ENCODE assay signal across 37 mouse cellular contexts in the genomic region with DNA sequence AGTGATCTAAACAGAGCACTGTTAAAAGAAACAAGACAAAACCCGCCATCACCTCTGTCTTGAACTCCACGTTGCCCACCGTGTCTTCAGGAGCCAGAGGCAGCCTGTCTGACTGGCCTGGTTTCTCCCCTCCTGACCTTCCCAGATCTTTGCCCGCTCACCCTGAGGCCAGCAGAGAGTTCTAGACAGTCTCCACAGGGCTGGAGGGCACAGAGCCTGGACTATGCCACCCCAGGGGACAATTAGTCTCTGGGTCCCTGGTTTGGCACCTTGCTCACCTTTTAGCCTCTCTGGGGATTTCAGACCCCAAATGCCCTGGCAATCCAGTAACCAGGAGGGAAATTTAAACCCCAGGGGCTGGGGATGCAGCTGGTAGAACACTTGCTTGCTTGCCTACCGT. TPM values are rescaled to one million over a fixed set of nuclear protein-coding genes. Genes with fewer than 3 reads are reported as not detected.
A peak's percentile ranks its signal among the peaks of the same experiment; 100 is the strongest.
DNase-seq lines count a peak whose midpoint lies in the region; ATAC-seq and TF ChIP-seq lines count a peak whose summit lies in the region.
"Had no signal": no experiment of that assay in that cellular context is flagged by ENCODE, and none has a peak within 500 bp of the region (broad histone marks: within the 10 kb centered on the region; RNA-seq: fewer than 3 reads in every experiment).

No protein-coding gene starts in this region.

- peak; percentile 58 to 62 for DNase-seq in kidney, adult 8-10 months
- peak; percentile 62 to 63 for DNase-seq in kidney, postnatal 36 days
- DNase-seq in lung, adult 2 months = no peak
- DNase-seq in adrenal gland, postnatal 4 days (ENCODE audit: low spot score in 2 of 2) = no peak
- DNase-seq: adrenal gland, postnatal 25 days; cerebellum, adult 2 months; cerebellum, postnatal 25 days; gastrocnemius, postnatal 10 days; lung, postnatal 4 days; retina, postnatal 1 day; right cerebral cortex, postnatal 25 days; spleen, adult 18-20 months; thymus, postnatal 25 days had no signal

- WGBS in kidney, embryonic 14.5 days = 73% methylated on average over 5 of the region's 5 CpGs
- WGBS in intestine, embryonic 16.5 days = 76% methylated on average over 5 of the region's 5 CpGs
- WGBS in liver, embryonic 16.5 days (ENCODE audit: insufficient replicate concordance) = 73% methylated on average over 5 of the region's 5 CpGs
- 81% methylated on average over 5 of the region's 5 CpGs for WGBS in lung, adult 2 months

- no peak overlapping the region for H3K4me2 ChIP-seq in kidney, embryonic 14.5 days (replicated peaks; ENCODE audit: low read depth, low read length)
- H3K4me2 ChIP-seq in intestine, embryonic 16.5 days (ENCODE audit: low read depth, low read length) = 0 out of 2 replicates have a peak overlapping the region, but pooled peaks have one; percentile 35
- 0 out of 2 replicates have a peak overlapping the region, but pooled peaks have one; percentile 4 for H3K4me2 ChIP-seq in liver, embryonic 16.5 days (ENCODE audit: low read depth, low read length)
- H3K4me2 ChIP-seq: forebrain, embryonic 13.5 days; heart, embryonic 15.5 days; midbrain, embryonic 12.5 days; neural tube, embryonic 15.5 days had no signal

- no peak for TF ChIP-seq CTCF in lung, adult 2 months (IDR thresholded peaks at IDR 0.05; ENCODE audit: insufficient read depth, low read length)

- H3K9me3 ChIP-seq in kidney, embryonic 14.5 days (ENCODE audit: control insufficient read depth, low read length) = 0 out of 2 replicates have a peak, but pooled peaks cover 3% of the 10 kb centered on the region
- no peaks in the 10 kb centered on the region for H3K9me3 ChIP-seq in intestine, embryonic 16.5 days (ENCODE audit: control insufficient read depth, low read length)
- no peaks in the 10 kb centered on the region for H3K9me3 ChIP-seq in liver, embryonic 16.5 days (replicated peaks; ENCODE audit: control insufficient read depth, low read length)
- H3K9me3 ChIP-seq: forebrain, embryonic 13.5 days; heart, embryonic 15.5 days; midbrain, embryonic 12.5 days; neural tube, embryonic 15.5 days had no signal

- H3K4me1 ChIP-seq in kidney, embryonic 14.5 days (ENCODE audit: control insufficient read depth, insufficient read depth, low read length) = no peaks in the 10 kb centered on the region
- peaks cover 13% of the 10 kb centered on the region for H3K4me1 ChIP-seq in intestine, embryonic 16.5 days (ENCODE audit: control insufficient read depth, insufficient read depth, low read length)
- peaks cover 10% of the 10 kb centered on the region for H3K4me1 ChIP-seq in liver, embryonic 16.5 days (ENCODE audit: control insufficient read depth, low read depth, low read length)
- no peaks in the 10 kb centered on the region for H3K4me1 ChIP-seq in lung, adult 2 months (ENCODE audit: control insufficient read depth, insufficient read depth, low read length)

- H3K4me3 ChIP-seq in kidney, embryonic 14.5 days (ENCODE audit: low read length) = no peak overlapping the region
- no peak overlapping the region for H3K4me3 ChIP-seq in intestine, embryonic 16.5 days (ENCODE audit: low read length)
- H3K4me3 ChIP-seq in liver, embryonic 16.5 days (ENCODE audit: low read depth, low read length) = no peak overlapping the region
- no peak overlapping the region for H3K4me3 ChIP-seq in lung, adult 2 months (replicated peaks; ENCODE audit: extremely low read depth, low read depth, low read length)
- H3K4me3 ChIP-seq: forebrain, embryonic 13.5 days; heart, embryonic 15.5 days; megakaryocyte, embryonic 14.5 days; midbrain, embryonic 12.5 days; neural tube, embryonic 15.5 days had no signal

- no peaks in the 10 kb centered on the region for H3K27me3 ChIP-seq in kidney, embryonic 14.5 days (ENCODE audit: control insufficient read depth, insufficient read depth, low read length)
- no peaks in the 10 kb centered on the region for H3K27me3 ChIP-seq in intestine, embryonic 16.5 days (replicated peaks; ENCODE audit: control insufficient read depth, insufficient read depth, low read length)
- H3K27me3 ChIP-seq in liver, embryonic 16.5 days (ENCODE audit: control insufficient read depth, insufficient read depth, low read depth, low read length) = no peaks in the 10 kb centered on the region
- H3K27me3 ChIP-seq: forebrain, embryonic 13.5 days; neural tube, embryonic 15.5 days had no signal

- H3K36me3 ChIP-seq in kidney, embryonic 14.5 days (ENCODE audit: control insufficient read depth, insufficient read depth, low read length) = no peaks in the 10 kb centered on the region
- no peaks in the 10 kb centered on the region for H3K36me3 ChIP-seq in intestine, embryonic 16.5 days (ENCODE audit: control insufficient read depth, insufficient read depth, low read length)
- no peaks in the 10 kb centered on the region for H3K36me3 ChIP-seq in liver, embryonic 16.5 days (ENCODE audit: control insufficient read depth, insufficient read depth)
- H3K36me3 ChIP-seq: heart, embryonic 15.5 days; midbrain, embryonic 12.5 days; neural tube, embryonic 15.5 days had no signal

- TF ChIP-seq POLR2A in lung, adult 2 months (IDR thresholded peaks at IDR 0.05; ENCODE audit: borderline replicate concordance, extremely low read depth, low read depth, low read length) = no peak

- no peak overlapping the region for H3K9ac ChIP-seq in kidney, embryonic 14.5 days (ENCODE audit: low read depth, low read length)
- 0 out of 2 replicates have a peak overlapping the region, but pooled peaks have one; percentile 31 for H3K9ac ChIP-seq in intestine, embryonic 16.5 days (ENCODE audit: low read depth, low read length)
- H3K9ac ChIP-seq in liver, embryonic 16.5 days (ENCODE audit: low read depth, low read length) = no peak overlapping the region; the same call in 1 of the 2 replicates
- H3K9ac ChIP-seq: forebrain, embryonic 13.5 days; heart, embryonic 15.5 days; liver, embryonic 14.5 days; midbrain, embryonic 12.5 days; neural tube, embryonic 15.5 days had no signal

- no peak for ATAC-seq in kidney, embryonic 14.5 days (ENCODE audit: low FRiP score, low TSS enrichment)
- no peak for ATAC-seq in intestine, embryonic 16.5 days
- ATAC-seq in liver, embryonic 16.5 days (ENCODE audit: low read depth) = no peak
- ATAC-seq: CD4-positive, CD25-positive, alpha-beta regulatory T cell, adult 4 months; forebrain, embryonic 13.5 days; hindbrain, embryonic 16.5 days; lung, postnatal 0 days had no signal

- no peak overlapping the region for H3K27ac ChIP-seq in kidney, embryonic 14.5 days (ENCODE audit: low read depth, low read length)
- no peak overlapping the region for H3K27ac ChIP-seq in intestine, embryonic 16.5 days (ENCODE audit: low read length)
- peak overlapping the region; percentile 51 for H3K27ac ChIP-seq in liver, embryonic 16.5 days (ENCODE audit: low read length)
- H3K27ac ChIP-seq: forebrain, embryonic 13.5 days; heart, embryonic 15.5 days; liver, embryonic 14.5 days; midbrain, embryonic 12.5 days; neural tube, embryonic 15.5 days had no signal

RNA-seq across cellular contexts. Expression of a gene that starts 30.8 kb away (rescaled TPM):
- polyA plus RNA-seq in kidney, embryonic 14.5 days (2014; fragmentation: Nextera tagmentation; extraction: Ambion mirVana) = 6.0 and 10.7 TPM in 2 replicates
- polyA plus RNA-seq in intestine, embryonic 16.5 days (2015; fragmentation: Nextera tagmentation; extraction: Ambion mirVana) = 86.6 and 88.5 TPM in 2 replicates
- polyA plus RNA-seq in liver, embryonic 16.5 days (2015; fragmentation: Nextera tagmentation; extraction: Ambion mirVana) = 18.8 and 21.1 TPM in 2 replicates
- 0.67 and 2.3 TPM in 2 replicates for polyA plus RNA-seq in lung, adult 2 months (2012; rRNA removed)
- 10 to 100 TPM; 14.7 to 18.9 TPM for total RNA-seq in adrenal gland, postnatal 4 days (2021)
- total RNA-seq: adrenal gland, postnatal 25 days; heart, postnatal 25 days; layer of hippocampus, adult 18-20 months; layer of hippocampus, postnatal 10 days; left cerebral cortex, adult 18-20 months; left cerebral cortex, postnatal 14 days; monocyte, adult 5-6 weeks had no signal
- polyA plus RNA-seq: CD4-positive, CD25-positive, alpha-beta regulatory T cell, adult 4 months; embryonic facial prominence, embryonic 11.5 days; forebrain, embryonic 13.5 days; heart, embryonic 15.5 days; hindbrain, embryonic 11.5 days; hindbrain, embryonic 16.5 days; limb, embryonic 11.5 days; midbrain, embryonic 12.5 days had no signal

RNA-seq across cellular contexts. Expression of a gene that starts 45.3 kb away (rescaled TPM):
- 26.3 and 29.5 TPM in 2 replicates for polyA plus RNA-seq in kidney, embryonic 14.5 days (2014; fragmentation: Nextera tagmentation; extraction: Ambion mirVana)
- 0.20 and 0.24 TPM in 2 replicates for polyA plus RNA-seq in intestine, embryonic 16.5 days (2015; fragmentation: Nextera tagmentation; extraction: Ambion mirVana)
- polyA plus RNA-seq in liver, embryonic 16.5 days (2015; fragmentation: Nextera tagmentation; extraction: Ambion mirVana) = not detected in 2 replicates
- polyA plus RNA-seq in lung, adult 2 months (2012; rRNA removed) = not detected in 2 replicates
- 1 to 10 TPM in 1 of 2 experiments, not detected in 1; 4.6 TPM for total RNA-seq in adrenal gland, postnatal 4 days (2021)
- total RNA-seq: adrenal gland, postnatal 25 days; gastrocnemius, postnatal 10 days; heart, postnatal 25 days; layer of hippocampus, adult 18-20 months; left cerebral cortex, adult 18-20 months; left cerebral cortex, postnatal 14 days; monocyte, adult 5-6 weeks had no signal
- polyA plus RNA-seq: brain, embryonic 14.5 days; CD4-positive, CD25-positive, alpha-beta regulatory T cell, adult 4 months; cerebellum, adult 2 months; embryonic facial prominence, embryonic 11.5 days; forebrain, embryonic 13.5 days; gonadal fat pad, adult 2 months; heart, embryonic 15.5 days; limb, embryonic 11.5 days; liver, embryonic 14.5 days; midbrain, embryonic 12.5 days; stomach, embryonic 16.5 days had no signal

Comparison
In these comparisons a context has a peak if more than half of its experiments do, and no peak if none do; other contexts are left out.
1. DNase-seq: peak in kidney, adult 8-10 months (2 of 2) and kidney, postnatal 36 days (2 of 2); none in lung, adult 2 months (single experiment) and adrenal gland, postnatal 4 days (0 of 2).
2. RNA of a gene that starts 45.3 kb away (polyA plus RNA-seq): 26.3 to 29.5 TPM in kidney, embryonic 14.5 days; 0.20 to 0.24 TPM in intestine, embryonic 16.5 days, not detected in lung, adult 2 months and not detected in liver, embryonic 16.5 days; every median in the first group is over 10 times any median in the second.